Mouse (Mus musculus): ENCODE data around the gene Dido1.

Dido1 gene

DNA sequence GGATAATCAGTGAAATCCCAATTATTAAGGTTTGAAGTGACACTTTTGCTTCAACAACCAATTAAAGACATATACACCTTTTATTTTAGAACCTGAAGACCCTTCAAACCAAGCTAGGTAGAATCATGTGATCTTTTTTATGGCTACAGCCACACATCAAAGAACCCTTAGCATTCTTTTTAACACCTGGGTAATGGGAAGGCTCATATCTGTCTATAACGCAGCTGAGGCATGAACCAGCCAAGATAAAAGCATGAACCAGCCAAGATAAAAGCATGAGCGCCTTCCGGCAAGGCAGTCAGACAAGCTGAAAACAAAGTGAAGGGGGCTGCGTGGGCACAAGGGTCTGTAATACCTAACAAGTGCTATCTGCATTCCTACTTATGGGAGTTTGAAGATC is 25.8 kb downstream of the Dido1 start:
- in situ Hi-C loops (cut with MboI) = no loop called here

DNA sequence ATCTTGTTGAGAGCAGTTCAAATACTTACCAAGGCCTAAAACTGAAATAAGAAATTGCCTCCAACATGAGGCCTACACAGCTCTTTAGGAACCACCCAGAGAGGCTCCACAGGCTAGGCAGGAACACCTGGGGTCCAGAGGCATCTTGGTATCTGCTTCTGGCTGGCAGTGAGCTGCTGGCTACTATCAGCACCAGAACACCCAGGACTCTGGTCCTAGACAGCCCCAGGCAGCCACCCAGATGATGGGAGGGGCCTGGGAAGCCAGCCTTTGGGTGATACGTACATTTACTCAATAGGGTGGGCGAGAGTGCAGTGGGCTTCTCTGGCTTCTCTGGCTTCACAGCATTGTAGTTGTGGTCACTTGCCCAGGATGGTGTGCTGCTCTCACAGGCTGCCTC is 26.3 kb downstream of the Dido1 start:
- in situ Hi-C loops (cut with MboI) = no loop called here

DNA sequence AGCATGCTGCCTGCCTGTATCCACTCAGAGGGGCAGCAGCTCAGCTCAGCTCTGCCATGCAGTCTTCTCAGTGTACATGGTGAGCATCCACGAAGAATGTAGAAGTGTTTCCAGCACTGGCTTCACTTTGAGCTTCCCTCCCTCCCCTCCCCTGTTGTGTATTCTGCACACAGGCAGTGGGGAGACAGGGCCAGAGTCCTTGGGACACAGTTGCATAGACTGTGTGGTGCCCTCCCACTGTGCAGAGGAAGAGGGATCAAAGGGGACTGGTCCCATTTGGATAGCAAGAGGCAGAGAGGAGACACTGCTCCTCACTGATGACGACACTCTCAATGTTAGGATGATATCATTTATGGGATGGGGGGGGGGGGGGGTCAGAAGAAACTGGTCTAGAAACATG is 28.6 kb downstream of the Dido1 start:
- in situ Hi-C loops (cut with MboI) = no loop called here

DNA sequence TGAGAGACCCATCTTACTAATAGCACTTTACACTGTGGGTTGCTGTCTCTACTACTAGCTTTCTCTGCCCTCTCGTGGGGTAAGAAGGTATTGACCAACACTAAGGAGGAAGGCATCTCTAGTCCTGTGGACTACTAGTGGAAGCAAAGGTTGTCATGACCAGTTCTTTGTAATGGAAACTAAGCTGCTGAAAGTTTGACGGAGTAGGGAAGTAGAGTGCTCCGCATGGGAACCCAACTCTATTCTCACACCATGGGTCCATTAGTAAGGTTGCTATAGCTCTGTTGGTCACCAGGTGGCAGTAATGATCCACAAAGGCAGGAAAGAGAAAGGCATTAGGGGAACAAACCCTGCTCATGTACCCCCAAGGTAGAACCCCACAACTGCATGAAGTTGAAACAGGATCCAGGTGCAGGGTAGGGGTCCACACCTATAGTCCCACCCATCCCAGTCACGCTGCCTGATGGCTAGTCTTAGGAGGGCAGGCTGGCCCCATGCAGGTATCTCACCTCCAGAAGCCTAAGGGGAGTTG is 31.1 kb downstream of the Dido1 start:
- in situ Hi-C loops (cut with MboI) = no loop called here

DNA sequence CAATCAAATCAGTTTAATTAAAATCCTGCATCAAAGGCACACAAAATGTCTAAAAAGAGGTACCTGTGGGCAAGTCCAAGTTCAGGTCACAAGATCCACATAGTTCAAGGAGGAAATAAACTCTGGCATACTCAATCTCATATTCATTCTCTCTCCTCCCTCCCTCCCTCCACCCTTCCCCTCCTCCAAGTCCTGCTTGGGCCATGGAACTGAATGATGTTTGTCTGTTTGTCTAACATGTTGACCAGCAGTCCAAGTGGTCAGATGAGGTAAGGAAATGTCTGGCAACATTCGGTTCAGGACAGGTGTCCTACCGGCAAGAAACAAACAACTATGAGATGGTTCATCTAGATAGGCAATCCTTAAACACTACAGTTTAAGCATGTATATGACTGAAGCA is 33.1 kb downstream of the Dido1 start:
- in situ Hi-C loops (cut with MboI) = no loop called here

DNA sequence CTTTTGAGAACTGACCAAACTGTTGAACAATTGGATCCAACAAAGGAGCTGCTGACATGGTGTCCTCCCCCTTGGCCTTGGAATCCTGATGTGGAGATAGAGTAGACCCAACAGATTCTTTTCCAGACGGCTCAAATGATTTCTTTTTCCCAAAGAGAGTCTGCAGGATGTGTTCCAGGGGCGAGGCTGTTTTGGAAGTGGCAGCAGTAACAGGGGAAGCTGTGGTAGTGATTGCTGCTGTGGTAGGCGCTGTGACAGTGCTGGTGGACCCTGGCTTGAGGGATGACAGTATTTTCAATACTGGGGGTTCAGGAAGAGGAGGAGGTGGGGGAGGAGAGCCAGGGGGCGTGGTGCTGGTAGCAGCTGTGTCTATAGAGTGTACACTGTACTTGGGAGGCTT is 47.8 kb downstream of the Dido1 start:
- in situ Hi-C loops (cut with MboI) = no loop called here

DNA sequence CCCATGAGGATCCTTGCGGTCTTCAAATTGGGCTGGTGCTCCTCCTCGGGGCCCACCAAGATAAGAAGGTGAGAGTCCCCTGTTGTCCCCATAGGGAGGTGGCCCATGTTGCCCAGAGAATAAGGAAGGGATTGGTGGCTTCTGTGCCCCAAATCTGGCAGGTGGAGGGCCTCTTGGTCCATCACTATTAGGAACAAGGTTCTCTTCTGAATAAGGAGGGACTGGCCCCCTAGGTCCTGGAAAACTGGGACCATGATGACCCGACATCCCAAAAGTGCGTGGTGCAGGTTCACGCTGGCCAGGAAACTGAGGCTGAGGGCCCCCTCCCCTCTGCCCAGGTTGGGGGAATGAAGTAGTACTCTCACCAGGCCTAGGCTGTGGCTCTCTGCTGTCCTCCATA is 49.3 kb downstream of the Dido1 start:
- in situ Hi-C loops (cut with MboI) = no loop called here

DNA sequence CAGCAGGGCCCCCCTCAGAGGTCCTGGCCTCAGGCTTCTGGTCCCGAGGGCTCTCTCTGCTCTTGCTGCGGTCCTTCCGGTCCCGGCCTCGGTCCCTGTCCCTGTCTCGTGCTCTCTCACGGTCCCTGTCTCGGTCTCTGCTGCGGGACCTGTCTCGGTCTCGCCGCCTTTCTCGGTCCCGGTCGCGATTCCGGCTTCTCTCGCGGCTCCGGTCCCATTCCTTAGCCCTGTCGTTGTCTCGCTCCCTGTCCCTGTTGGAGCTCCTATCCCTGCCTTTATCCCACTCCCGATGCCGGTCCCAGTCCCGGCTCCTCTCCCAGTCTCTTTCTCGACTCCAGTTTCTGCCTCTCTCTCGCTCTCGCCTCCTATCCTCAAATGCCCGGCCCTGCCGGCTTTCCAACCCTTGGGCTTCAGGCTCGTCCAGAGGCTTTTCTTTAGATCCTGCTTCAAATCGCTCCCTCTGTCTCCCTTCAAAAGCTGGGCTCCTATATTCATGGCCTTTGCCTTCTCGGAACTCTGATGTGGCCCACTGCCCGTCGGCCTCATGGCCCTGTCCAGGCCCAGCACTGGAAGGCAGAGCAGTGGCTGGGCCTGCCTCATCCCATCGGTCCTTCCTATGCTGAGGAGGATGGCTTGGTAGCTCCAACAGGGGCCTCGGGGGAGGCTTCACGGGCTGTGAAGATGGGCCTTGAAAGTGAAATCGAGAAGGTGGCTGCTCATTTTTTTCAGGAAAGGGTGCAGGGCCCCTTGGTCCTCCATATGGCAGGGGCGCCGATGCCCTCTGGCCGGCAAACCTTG is 50.2 kb downstream of the Dido1 start:
- in situ Hi-C loops (cut with MboI) = no loop called here

DNA sequence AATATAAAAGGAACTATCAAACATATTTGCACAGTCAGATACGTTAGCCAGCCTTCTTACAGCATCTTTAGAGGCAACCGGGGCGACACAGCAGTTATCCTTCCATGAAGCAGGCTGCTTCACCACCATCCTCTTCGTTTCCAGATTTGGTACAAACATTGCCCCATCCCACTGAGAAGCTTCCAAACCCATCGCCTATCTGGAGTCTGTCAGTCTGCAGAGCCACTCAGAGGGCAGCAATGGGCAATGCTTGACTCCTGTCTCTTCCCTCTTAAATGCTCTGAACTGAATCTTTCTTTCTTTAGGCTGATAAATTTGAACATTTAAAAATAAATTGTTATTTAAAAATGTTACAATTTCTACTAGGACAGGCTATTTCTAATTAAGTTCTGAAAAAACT is 51.4 kb downstream of the Dido1 start:
- in situ Hi-C loops (cut with MboI) = no loop called here

DNA sequence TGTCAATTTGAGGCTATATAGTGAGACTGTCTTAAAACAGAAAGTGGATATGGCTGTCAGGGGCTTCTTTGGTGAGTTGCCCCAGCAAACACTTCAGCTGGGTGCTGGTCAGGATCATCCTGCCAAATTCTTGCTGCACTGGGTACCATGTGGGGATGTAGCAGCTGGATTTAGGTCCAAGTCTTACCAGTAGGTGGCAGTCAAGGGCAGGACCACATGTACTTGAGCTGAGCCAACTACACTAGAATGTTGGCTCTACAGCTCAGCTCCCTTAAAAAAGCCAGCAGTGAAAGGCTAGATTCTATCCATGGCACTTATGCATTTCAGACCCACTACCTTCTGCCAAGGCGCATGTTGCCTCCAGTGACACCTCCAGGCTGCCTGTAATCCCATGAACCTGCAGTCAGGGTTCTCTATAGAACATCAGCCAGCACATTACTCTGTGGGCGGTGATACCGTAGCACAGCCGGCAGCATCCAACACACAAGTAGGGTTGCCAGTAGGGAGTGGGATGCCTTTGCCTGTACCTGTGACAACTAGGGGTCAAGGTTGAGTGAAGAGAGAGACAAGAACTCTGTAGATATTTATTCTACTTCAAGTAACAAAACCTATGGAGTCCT is 52.3 kb downstream of the Dido1 start:
- in situ Hi-C loops (cut with MboI) = no loop called here

DNA sequence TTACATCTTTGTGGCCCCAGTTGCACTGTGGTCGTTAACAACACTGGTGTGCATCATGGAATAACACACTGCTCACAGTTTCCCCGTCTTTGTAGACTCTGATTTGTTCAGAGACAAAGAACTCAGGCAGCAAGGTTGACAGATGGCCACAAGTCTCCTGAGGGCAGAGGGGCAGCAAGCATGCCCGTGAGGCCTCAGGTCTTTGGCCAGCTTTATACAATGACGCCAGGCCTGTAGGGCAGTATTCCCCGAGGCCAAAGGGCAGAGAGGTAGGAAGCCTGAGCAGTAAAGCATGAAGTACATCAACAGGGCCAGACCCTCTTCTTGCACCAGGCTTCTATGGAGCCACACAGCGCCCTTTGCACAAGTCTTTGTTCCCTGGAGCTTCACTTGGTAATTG is 54.6 kb downstream of the Dido1 start:
- in situ Hi-C loops (cut with MboI) = no loop called here

DNA sequence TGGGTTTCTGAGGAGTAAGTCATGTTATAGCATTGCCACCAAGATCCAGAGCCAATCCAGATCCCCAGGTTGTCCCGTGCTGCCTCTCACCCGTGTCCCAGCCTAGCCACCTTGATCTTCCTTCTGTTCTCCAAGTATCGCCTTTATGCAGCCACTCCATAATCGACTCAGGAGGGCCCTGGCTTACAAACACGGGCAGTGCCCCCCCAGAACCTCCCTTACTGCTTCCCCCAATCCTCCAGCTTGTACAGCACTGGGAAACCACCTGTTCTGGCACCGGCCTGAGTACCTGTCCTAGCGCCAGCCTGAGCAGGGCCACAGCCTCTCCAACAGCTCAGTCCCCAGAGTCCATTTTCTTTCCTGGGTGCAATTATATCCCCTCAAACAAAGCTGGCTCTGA is 55.1 kb downstream of the Dido1 start:
- in situ Hi-C loops (cut with MboI) = no loop called here

DNA sequence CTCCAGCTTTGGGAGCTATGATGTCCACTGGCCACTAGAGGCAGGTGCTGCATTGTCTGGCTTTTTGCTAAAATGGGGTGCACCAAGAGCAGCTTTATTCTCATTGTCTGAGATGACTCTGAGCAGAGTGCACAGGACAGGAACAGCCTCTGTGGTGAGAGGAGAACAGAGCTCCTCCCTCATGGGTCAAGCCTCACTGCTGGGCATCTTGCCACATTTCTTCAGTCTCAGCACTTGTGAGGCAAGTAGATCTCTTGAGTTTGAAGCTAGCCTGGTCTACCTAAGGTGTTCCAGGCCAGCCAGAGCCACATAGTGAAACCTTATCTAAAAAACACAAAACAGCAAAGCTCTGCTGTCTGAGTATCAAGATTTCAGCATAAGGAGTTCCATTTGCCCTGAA is 63.0 kb downstream of the Dido1 start:
- in situ Hi-C loops (cut with MboI) = no loop called here

DNA sequence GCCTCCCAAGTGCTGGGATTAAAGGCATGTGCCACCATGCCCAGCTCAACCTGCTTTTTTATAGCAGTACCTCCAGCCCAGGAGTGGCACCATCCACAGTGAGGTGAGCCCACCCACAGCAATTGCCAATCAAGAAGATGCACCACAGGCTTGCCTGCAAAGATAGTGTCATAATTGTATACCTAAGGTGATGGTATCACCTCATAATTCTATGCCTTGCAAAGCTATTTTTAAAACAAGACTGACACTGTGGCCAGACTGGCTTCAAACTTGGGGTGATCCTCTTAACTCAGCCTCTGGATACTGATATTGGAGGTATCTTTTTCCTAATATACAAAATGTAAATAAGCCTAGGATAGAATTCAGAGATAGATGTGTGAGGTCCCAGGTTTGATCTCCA is 66.2 kb downstream of the Dido1 start:
- in situ Hi-C loops (cut with MboI) = no loop called here

DNA sequence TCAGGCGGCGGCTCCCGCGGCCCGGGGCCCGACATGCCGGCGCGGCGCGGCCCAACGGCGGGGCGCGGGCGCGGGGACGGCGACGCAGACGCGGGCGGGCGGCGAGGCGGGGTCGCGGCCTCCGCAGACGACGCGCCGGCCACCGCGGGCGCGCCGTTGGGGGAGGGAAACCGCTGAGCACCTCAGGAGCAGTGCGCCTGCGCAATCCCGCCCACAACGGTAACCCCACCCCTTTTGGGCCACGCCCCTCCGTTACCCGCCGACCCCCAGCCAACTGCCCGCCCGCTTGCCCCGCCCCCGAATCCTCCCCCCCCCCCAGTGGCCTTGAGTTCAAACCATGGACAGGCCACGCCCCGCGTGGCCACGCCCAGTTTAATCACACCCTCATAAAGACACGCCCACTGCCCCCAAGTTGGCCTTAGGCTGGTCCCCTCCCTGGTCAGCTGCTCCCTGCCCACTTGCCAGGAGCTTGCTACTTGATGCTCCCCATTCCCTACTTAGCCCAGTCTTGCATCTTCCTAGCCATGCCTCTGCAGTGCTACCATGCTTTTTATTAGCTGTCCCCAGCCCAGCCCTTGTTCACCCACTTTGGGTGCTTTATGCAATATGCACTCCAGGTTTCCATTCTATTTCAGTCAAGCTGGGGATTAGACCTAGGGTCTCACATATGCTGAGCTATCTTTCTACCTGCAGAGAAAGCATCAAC is 67.1 kb downstream of the Dido1 start, which contains the start of gene Tcfl5:
Gene Tcfl5 (minus strand): TSS at position 154 of the 706 bp plus-strand sequence.
- in situ Hi-C loops (cut with MboI) = no loop called here

DNA sequence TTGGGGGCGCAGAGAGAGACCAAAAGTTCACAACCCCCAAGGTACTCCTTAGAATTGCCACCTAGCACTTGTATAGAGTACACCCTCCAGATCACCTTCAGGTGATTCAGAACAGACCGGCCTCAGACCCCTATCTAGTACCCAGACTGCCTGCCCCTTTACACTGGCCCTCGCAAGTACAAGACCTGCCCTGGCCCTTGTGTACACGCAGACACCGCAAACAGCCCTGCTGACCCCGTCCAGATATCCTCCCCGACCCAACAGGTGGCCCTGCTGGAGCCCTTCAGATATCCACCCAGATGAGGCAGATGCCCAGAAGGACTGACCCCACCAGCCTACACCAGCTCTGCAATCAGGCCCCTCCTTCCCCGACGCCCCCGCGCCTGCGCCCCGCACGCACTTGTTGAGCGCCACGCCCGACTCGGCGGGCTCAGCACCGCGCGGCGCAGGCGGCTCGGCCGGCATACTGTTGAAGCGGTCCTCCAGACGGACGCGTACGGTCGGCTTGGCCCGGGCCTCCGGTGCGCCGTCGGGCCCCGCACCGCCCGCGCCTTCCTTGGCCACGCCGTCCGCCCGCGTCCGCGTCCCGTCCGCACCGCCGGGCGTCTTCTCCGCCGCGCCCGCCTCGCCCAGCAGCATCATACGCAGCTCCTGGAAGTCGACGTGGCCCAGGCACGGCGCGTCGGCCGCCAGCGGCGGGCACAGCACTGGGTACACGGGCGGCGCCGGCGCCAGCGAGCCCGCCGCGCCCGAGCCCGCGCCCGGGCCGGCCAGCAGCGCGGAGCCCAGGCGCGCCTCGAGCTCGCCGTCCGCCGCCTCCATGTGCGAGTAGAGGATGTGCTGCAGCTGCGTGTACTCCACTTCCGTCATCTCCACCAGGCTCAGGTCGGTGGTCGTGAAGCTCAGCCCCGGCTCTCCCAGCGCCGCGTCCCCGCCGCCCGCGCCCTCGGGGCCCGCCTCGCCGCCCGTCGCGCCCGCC is 67.9 kb downstream of the Dido1 start:
- in situ Hi-C loops (cut with MboI) = no loop called here

DNA sequence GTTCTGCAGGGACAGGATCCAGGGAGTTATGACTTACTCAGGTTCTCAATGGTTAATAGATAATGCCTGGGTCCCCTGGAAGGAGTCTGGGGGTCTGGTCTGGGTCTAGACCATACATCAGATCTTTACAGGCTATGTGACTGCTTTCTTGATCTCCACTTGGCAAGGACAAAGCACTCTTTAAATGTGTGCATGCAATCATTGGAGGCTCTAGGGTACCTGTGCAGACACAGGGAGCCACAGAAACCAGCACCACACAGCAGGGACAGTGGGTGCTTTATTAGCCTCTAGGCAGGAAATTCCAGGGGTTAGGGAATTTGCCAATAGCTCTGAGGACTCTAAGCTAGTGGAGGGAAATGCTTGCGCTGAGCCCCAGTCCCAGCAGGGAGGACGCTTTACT is 97.9 kb downstream of the Dido1 start:
- in situ Hi-C loops (cut with MboI) = no loop called here

DNA sequence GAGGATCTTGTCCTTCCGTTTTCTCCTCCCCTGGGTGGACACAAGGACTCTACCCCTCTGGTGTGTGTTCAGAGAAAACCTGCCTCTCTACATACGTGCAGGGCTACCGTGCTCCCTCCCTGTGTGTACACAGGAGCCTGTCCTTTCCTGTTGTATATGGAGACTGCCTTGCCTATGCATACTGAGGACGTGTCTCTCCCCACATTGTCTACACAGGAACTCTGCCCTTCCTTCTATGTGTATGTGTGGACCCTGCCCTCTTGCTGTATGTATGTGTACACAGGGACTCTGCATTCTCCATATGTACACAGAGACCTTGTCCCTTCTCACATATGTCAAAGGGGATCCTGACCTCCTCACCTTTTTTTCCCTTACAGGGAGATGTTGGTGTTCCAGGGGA is 99.5 kb downstream of the Dido1 start:
- in situ Hi-C loops (cut with MboI) = no loop called here

Measured in mature B cell (primary cell).